Mouse (Mus musculus) cerebellum, adult 18-20 months (tissue): ENCODE measurements around the gene Fzd5.

Experiments used
- DNase-seq, 2 experiments: peaks; one replicate each; pipeline ENCODE4 v3.0.0; 2021

The Fzd5 gene

DNA sequence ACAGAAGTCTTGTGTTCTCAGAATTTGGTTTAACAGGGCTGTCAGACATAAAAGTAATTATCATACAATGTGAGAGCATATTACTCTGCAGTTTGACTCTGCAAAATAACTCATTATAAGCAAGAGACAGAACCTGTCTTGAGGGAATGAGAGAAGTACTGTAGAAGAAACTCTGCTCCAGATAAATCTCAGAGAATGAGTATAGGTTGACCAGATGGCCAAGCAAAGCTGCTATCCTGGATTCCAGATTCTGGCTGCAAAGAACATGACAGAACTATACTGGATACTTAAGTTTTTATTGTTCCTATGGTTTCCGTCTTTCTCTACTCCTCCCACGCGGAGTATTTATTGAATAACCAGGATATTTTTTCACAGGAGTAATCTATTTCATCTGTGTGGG lies 54.5 kb downstream of the Fzd5 start:
- no peak for DNase-seq

DNA sequence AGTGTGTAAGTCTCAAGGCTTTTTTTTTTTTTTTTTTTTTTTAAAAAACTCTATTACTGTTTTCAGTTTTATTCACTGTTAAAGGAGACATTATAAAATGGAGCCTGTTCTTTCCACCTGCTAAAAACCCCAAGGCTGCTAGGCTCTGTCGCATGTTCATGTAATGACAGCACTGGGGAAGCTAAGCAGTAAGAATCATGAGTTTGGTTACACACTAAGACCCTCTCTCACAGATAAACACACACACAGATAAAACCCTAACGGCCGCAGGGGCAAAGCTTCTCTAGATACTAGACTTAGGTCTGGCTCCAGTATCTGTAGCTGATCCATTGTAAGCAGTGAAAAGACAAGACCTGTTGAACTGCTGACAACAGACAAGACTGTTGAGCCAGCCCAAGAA lies 56.1 kb downstream of the Fzd5 start:
- no peak for DNase-seq
